Mouse (Mus musculus): ENCODE results near the gene Anxa2. TPM values are rescaled to one million over a fixed set of nuclear protein-coding genes. Genes with fewer than 3 reads are reported as not detected.

Anxa2 gene
- polyA plus RNA-seq, 1 experiment from 2014 or later, result 82.2 TPM

- peak overlapping the region; percentile 2 for H3K27ac ChIP-seq (ENCODE audit: low read length)
Measured at GRCm38 (mm10) chr9:69517387-69518035, 64.1 kb downstream of the Anxa2 start.

More at GRCm38 (mm10) chr9:69517387-69518035, 64.1 kb downstream of the Anxa2 start:
- H3K4me3 ChIP-seq (replicated peaks; ENCODE audit: low read length), result no peak overlapping the region; the same call in 1 of the 2 replicates
- H3K27me3 ChIP-seq (replicated peaks; ENCODE audit: control insufficient read depth, insufficient read depth, low read length), result no peaks in the 10 kb centered on the region; the same call in 1 of the 2 replicates
- H3K9me3 ChIP-seq (ENCODE audit: control insufficient read depth, low read length), result no peaks in the 10 kb centered on the region
- 23% methylated on average over 20 of the region's 20 CpGs for WGBS
- peak overlapping the region; percentile 39 for H3K4me2 ChIP-seq (ENCODE audit: low read length)
- H3K36me3 ChIP-seq (ENCODE audit: control insufficient read depth, insufficient read depth), result no peaks in the 10 kb centered on the region
- ATAC-seq, result peak; percentile 95
- H3K4me1 ChIP-seq (replicated peaks; ENCODE audit: control insufficient read depth, insufficient read depth, low read length), result peaks cover 23% of the 10 kb centered on the region
- no peak overlapping the region for H3K9ac ChIP-seq (replicated peaks; ENCODE audit: low read depth, low read length)

Small RNAs within 50 kb of the gene (microRNA-seq; reads per million reads assigned to microRNA genes)
- gene Mir3109, result not detected

Other genes starting within 250 kb of the Anxa2 start
- gene Ice2, start 55.7 kb upstream of the Anxa2 start, polyA plus RNA-seq (2015; fragmentation: Nextera tagmentation; extraction: Ambion mirVana), result 14.1 and 15.9 TPM in 2 replicates

Data from forebrain, embryonic 16.5 days (tissue).